17 mouse cellular contexts compared by ENCODE assay signal in genomic region chr13:107845838-107846237, GRCm38 (mm10).
A peak's percentile ranks its signal among the peaks of the same experiment; 100 is the strongest.
DNase-seq lines count a peak whose midpoint lies in the region; ATAC-seq and TF ChIP-seq lines count a peak whose summit lies in the region.
"Had no signal": no experiment of that assay in that cellular context is flagged by ENCODE, and none has a peak within 500 bp of the region (broad histone marks: within the 10 kb centered on the region; RNA-seq: fewer than 3 reads in every experiment).

No protein-coding gene starts in this region.

- peaks cover 87% of the 10 kb centered on the region for H3K4me1 ChIP-seq in hindbrain, embryonic 13.5 days (replicated peaks)
- peaks cover 61% of the 10 kb centered on the region for H3K4me1 ChIP-seq in hindbrain, embryonic 14.5 days (replicated peaks; ENCODE audit: control insufficient read depth, insufficient read depth, low read length)
- peaks cover 61% of the 10 kb centered on the region for H3K4me1 ChIP-seq in lung, embryonic 16.5 days (replicated peaks; ENCODE audit: control insufficient read depth, insufficient read depth, low read length)
- peaks cover 52% of the 10 kb centered on the region for H3K4me1 ChIP-seq in limb, embryonic 12.5 days (replicated peaks)
- peaks cover 24% of the 10 kb centered on the region for H3K4me1 ChIP-seq in limb, embryonic 14.5 days (ENCODE audit: control insufficient read depth, insufficient read depth, low read length)

- no peak overlapping the region for H3K9ac ChIP-seq in hindbrain, embryonic 13.5 days
- no peak overlapping the region for H3K9ac ChIP-seq in hindbrain, embryonic 14.5 days
- H3K9ac ChIP-seq in lung, embryonic 16.5 days (ENCODE audit: low read length) = peak overlapping the region; percentile 44; the same call in 1 of the 2 replicates
- no peak overlapping the region for H3K9ac ChIP-seq in limb, embryonic 12.5 days (replicated peaks)
- H3K9ac ChIP-seq in limb, embryonic 14.5 days (ENCODE audit: low read depth, low read length, severe bottlenecking) = no peak overlapping the region
- H3K9ac ChIP-seq: liver, postnatal 0 days; midbrain, embryonic 12.5 days had no signal

- peak overlapping the region; percentile 35; the same call in 1 of the 2 replicates for H3K4me2 ChIP-seq in hindbrain, embryonic 13.5 days
- no peak overlapping the region for H3K4me2 ChIP-seq in hindbrain, embryonic 14.5 days (replicated peaks)
- H3K4me2 ChIP-seq in lung, embryonic 16.5 days (ENCODE audit: low read depth, low read length) = peak overlapping the region; percentile 55
- H3K4me2 ChIP-seq in limb, embryonic 12.5 days = peak overlapping the region; percentile 51; the same call in 1 of the 2 replicates
- H3K4me2 ChIP-seq in limb, embryonic 14.5 days (replicated peaks; ENCODE audit: low read depth, low read length, severe bottlenecking) = 0 out of 2 replicates have a peak overlapping the region, but pooled peaks have one; percentile 41
- H3K4me2 ChIP-seq: liver, embryonic 11.5 days had no signal

- DNase-seq in hindbrain, embryonic 14.5 days (ENCODE audit: low spot score) = no peak
- no peak for DNase-seq in lung, postnatal 4 days
- DNase-seq in limb, embryonic 14.5 days (ENCODE audit: low spot score) = no peak
- DNase-seq in retina, postnatal 1 day = no peak
- DNase-seq: cerebellum, adult 18-20 months; layer of hippocampus, adult 9-11 months; liver, postnatal 0 days; right cerebral cortex, postnatal 14 days; thymus, postnatal 25 days had no signal

- H3K27ac ChIP-seq in hindbrain, embryonic 13.5 days = peak overlapping the region; percentile 65; the same call in 1 of the 2 replicates
- no peak overlapping the region for H3K27ac ChIP-seq in hindbrain, embryonic 14.5 days
- peak overlapping the region; percentile 84 for H3K27ac ChIP-seq in lung, embryonic 16.5 days (ENCODE audit: low read length)
- no peak overlapping the region for H3K27ac ChIP-seq in limb, embryonic 12.5 days
- H3K27ac ChIP-seq in limb, embryonic 14.5 days (replicated peaks; ENCODE audit: low read depth, low read length) = no peak overlapping the region
- H3K27ac ChIP-seq: hindbrain, postnatal 0 days had no signal

- H3K9me3 ChIP-seq in hindbrain, embryonic 13.5 days = no peaks in the 10 kb centered on the region
- H3K9me3 ChIP-seq in hindbrain, embryonic 14.5 days (ENCODE audit: control insufficient read depth, low read length) = no peaks in the 10 kb centered on the region
- H3K9me3 ChIP-seq in lung, embryonic 16.5 days (ENCODE audit: control insufficient read depth, low read length) = no peaks in the 10 kb centered on the region
- no peaks in the 10 kb centered on the region for H3K9me3 ChIP-seq in limb, embryonic 12.5 days
- H3K9me3 ChIP-seq in limb, embryonic 14.5 days (ENCODE audit: control insufficient read depth, low read length) = no peaks in the 10 kb centered on the region
- H3K9me3 ChIP-seq: midbrain, embryonic 12.5 days had no signal

- H3K36me3 ChIP-seq in hindbrain, embryonic 13.5 days = no peaks in the 10 kb centered on the region
- H3K36me3 ChIP-seq in hindbrain, embryonic 14.5 days (replicated peaks; ENCODE audit: control insufficient read depth, insufficient read depth) = no peaks in the 10 kb centered on the region
- H3K36me3 ChIP-seq in lung, embryonic 16.5 days (ENCODE audit: control insufficient read depth, insufficient read depth, low read length) = no peaks in the 10 kb centered on the region
- no peaks in the 10 kb centered on the region for H3K36me3 ChIP-seq in limb, embryonic 12.5 days
- no peaks in the 10 kb centered on the region for H3K36me3 ChIP-seq in limb, embryonic 14.5 days (ENCODE audit: control insufficient read depth, insufficient read depth, low read length)
- H3K36me3 ChIP-seq: midbrain, embryonic 12.5 days had no signal

- TF ChIP-seq POLR2A in limb, embryonic 14.5 days (IDR thresholded peaks at IDR 0.05; ENCODE audit: borderline replicate concordance, extremely low read depth, insufficient read depth, insufficient read length) = no peak

- no peak overlapping the region for H3K4me3 ChIP-seq in hindbrain, embryonic 13.5 days
- no peak overlapping the region for H3K4me3 ChIP-seq in hindbrain, embryonic 14.5 days (replicated peaks; ENCODE audit: low read length)
- H3K4me3 ChIP-seq in lung, embryonic 16.5 days (ENCODE audit: low read length) = peak overlapping the region; percentile 36; the same call in 1 of the 2 replicates
- H3K4me3 ChIP-seq in limb, embryonic 12.5 days (replicated peaks) = no peak overlapping the region
- no peak overlapping the region for H3K4me3 ChIP-seq in limb, embryonic 14.5 days (replicated peaks; ENCODE audit: low read length)
- H3K4me3 ChIP-seq: midbrain, embryonic 12.5 days had no signal

- 64% methylated on average over 4 of the region's 4 CpGs for WGBS in hindbrain, embryonic 13.5 days
- 65% methylated on average over 4 of the region's 4 CpGs for WGBS in hindbrain, embryonic 14.5 days
- WGBS in lung, embryonic 16.5 days = 42% methylated on average over 4 of the region's 4 CpGs
- 44% methylated on average over 4 of the region's 4 CpGs for WGBS in limb, embryonic 12.5 days
- 47% methylated on average over 4 of the region's 4 CpGs for WGBS in limb, embryonic 14.5 days

- ATAC-seq in hindbrain, embryonic 13.5 days (ENCODE audit: low FRiP score) = no peak
- ATAC-seq in hindbrain, embryonic 14.5 days (ENCODE audit: low FRiP score) = no peak
- peak; percentile 53; the same call in 1 of the 2 replicates for ATAC-seq in lung, embryonic 16.5 days (ENCODE audit: low read depth)
- ATAC-seq in limb, embryonic 12.5 days (ENCODE audit: insufficient number of reproducible peaks, insufficient read depth, low FRiP score, low TSS enrichment, low read depth) = no peak
- ATAC-seq in limb, embryonic 14.5 days (ENCODE audit: low FRiP score, low read depth) = no peak
- no peak for ATAC-seq in erythroid progenitor cell, adult 5-6 weeks (replicated peaks; ENCODE audit: low FRiP score, poor library complexity, severe bottlenecking)
- ATAC-seq: activated CD4-positive, CD25-positive, alpha-beta regulatory T cell, adult 4 months; hindbrain, postnatal 0 days; liver, postnatal 0 days had no signal

- H3K27me3 ChIP-seq in hindbrain, embryonic 13.5 days = no peaks in the 10 kb centered on the region
- H3K27me3 ChIP-seq in hindbrain, embryonic 14.5 days (ENCODE audit: control insufficient read depth, insufficient read depth, low read length) = no peaks in the 10 kb centered on the region
- no peaks in the 10 kb centered on the region for H3K27me3 ChIP-seq in lung, embryonic 16.5 days (ENCODE audit: control insufficient read depth, insufficient read depth, low read depth, low read length)
- H3K27me3 ChIP-seq in limb, embryonic 12.5 days = 0 out of 2 replicates have a peak, but pooled peaks cover 3% of the 10 kb centered on the region
- H3K27me3 ChIP-seq in limb, embryonic 14.5 days (ENCODE audit: control insufficient read depth, insufficient read depth, low read length) = no peaks in the 10 kb centered on the region

Comparison
In these comparisons a context has a peak if more than half of its experiments do, and no peak if none do; other contexts are left out.
1. H3K27ac ChIP-seq: peak in hindbrain, embryonic 13.5 days (single experiment) and lung, embryonic 16.5 days (single experiment); none in hindbrain, embryonic 14.5 days (single experiment), limb, embryonic 12.5 days (single experiment) and limb, embryonic 14.5 days (single experiment).